Mouse (Mus musculus) cortical plate, adult 2 months (tissue): ENCODE measurements at regions not wholly inside any gene's neighbourhood (a gene's known extent, or its start where the extent isn't known, plus 50 kb on each side); places are given as distances from the start of the nearest gene placed in this dataset.

ENCODE experiments used
- H3K27ac ChIP-seq: fragments of 200-500 bp; 2 replicates; pipeline ENCODE4 v1.5.1; 2012; ENCODE audit warnings: low read length, control low read depth, inconsistent platforms; ENCODE audit not compliant: insufficient read depth
- H3K4me1 ChIP-seq: fragments of 200-500 bp; 2 replicates; pipeline ENCODE4 v1.6.1; 2011; ENCODE audit warnings: low read length; ENCODE audit not compliant: control insufficient read depth, insufficient read depth
- H3K4me3 ChIP-seq: fragments of 200-500 bp; 2 replicates; pipeline ENCODE4 v1.5.1; 2011; ENCODE audit warnings: mild to moderate bottlenecking, low read length, control low read depth; ENCODE audit not compliant: insufficient read depth
- CTCF ChIP-seq: fragments of 200-500 bp; IDR thresholded peaks from 2 replicates; pipeline ENCODE4 v1.5.1; 2011; ENCODE audit warnings: mild to moderate bottlenecking, control low read depth, low read length; ENCODE audit not compliant: insufficient read depth; ENCODE audit errors: extremely low read depth
- POLR2A ChIP-seq: fragments of 200-500 bp; IDR thresholded peaks from 2 replicates; pipeline ENCODE4 v1.6.1; 2011; ENCODE audit warnings: mild to moderate bottlenecking, low read length, control low read depth; ENCODE audit not compliant: insufficient read depth; ENCODE audit errors: extremely low read depth

DNA sequence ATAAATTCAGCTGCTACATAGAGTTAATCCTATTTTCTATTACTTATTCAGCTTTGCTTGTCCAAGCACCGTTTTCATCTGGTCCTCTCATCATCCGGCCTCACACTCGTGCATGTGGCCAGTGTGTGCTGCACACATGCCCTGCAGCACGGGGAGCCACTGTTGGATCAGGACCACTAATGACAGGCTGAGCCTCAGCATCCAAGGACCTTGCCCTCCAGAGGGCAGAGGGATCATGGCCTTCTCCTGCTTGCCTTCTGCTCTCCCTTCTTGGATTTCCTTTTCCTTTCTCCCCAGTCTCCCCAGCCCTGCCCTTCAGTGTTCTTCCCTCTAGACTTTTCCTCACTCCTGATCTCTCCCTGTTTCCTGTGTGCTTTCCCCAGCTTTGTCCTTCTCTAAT is 776.1 kb upstream of the Car8 start:
- no peak overlapping the region for H3K4me3 ChIP-seq
- peaks cover 6% of the 10 kb centered on the region for H3K4me1 ChIP-seq
- TF ChIP-seq CTCF (no peak), POLR2A (no peak)
- H3K27ac ChIP-seq, result no peak overlapping the region

- Histone ChIP-seq H3K27ac (no peak overlapping the region), H3K4me3 (no peak overlapping the region), H3K4me1 (peaks cover 6% of the 10 kb centered on the region)
- TF ChIP-seq CTCF (no peak), POLR2A (no peak)
Measured at GRCm38 (mm10) chr4:9012787-9013186, 773.9 kb upstream of the Car8 start.

DNA sequence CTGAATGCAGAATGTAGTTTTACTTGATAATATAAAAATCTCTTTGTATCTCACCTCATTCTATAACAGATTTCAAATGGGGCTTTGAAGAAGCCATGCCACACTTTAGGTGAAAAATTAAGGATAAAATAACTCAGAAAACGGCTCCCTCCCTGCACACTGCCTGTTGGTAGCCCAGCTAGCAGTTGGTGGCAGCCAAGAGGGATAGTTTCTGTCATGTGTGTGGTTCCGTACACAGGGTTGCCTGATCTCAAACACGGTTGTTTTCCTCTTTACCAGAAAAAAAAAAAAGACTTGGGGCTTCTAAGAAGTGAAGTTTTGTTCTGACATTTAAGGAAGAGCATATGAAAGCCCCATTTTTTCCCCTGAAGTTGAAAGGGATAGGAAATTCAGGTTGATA is 773.1 kb upstream of the Car8 start:
- H3K4me1 ChIP-seq, result peaks cover 6% of the 10 kb centered on the region
- H3K27ac ChIP-seq, result no peak overlapping the region

GRCm38 (mm10) chr4:9011129-9011518 is 772.3 kb upstream of the Car8 start:
- TF ChIP-seq CTCF (no peak), POLR2A (no peak)
- H3K4me1 ChIP-seq, result peaks cover 6% of the 10 kb centered on the region
- H3K27ac ChIP-seq, result no peak overlapping the region
- H3K4me3 ChIP-seq, result no peak overlapping the region

More for the DNA sequence above, 773.1 kb upstream of the Car8 start:
- H3K4me3 ChIP-seq, result no peak overlapping the region
- no peak for TF ChIP-seq CTCF
- no peak for TF ChIP-seq POLR2A

- H3K4me3 ChIP-seq, result no peak overlapping the region
- no peak overlapping the region for H3K27ac ChIP-seq
- TF ChIP-seq POLR2A (no peak), CTCF (no peak)
- H3K4me1 ChIP-seq, result peaks cover 6% of the 10 kb centered on the region
Measured at GRCm38 (mm10) chr4:9010381-9011128, 771.7 kb upstream of the Car8 start.

GRCm38 (mm10) chr4:9009656-9010055 is 770.8 kb upstream of the Car8 start:
- H3K4me1 ChIP-seq, result peaks cover 6% of the 10 kb centered on the region
- TF ChIP-seq CTCF, result no peak
- TF ChIP-seq POLR2A, result no peak
- no peak overlapping the region for H3K4me3 ChIP-seq
- H3K27ac ChIP-seq, result no peak overlapping the region

DNA sequence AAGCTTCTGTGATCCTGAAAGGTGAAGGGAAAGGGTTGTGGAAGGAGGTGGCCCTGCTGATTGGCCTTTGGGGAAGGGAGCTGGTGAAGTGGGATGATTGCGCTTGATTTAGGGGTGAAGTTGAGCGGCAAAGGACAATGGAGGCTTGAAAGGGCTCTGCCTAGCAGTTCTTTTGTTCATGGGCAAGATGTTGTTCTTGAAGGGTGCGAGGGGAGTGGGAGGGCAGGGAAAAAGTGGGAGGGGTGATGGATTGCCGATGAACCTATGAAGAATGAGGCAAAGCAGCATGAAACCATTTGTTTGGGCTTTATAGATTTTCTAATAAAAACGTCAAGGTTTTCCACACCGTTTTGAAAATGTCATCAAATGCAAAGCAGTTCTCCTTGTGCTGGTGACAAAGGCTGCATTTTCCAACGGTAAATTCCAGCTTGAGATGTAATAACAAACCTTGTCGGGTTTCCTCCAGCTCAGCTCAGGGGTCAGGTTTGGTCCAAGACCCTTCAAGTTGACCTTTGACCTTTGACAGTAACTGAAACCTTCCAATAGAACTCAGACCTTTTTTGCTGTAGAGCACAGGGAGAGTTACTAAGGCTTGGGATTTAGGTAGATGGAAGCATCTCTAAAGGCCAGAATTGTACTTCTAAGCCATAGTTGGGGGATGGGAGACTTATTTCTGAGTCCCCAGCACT is 767.2 kb upstream of the Car8 start:
- TF ChIP-seq POLR2A, result no peak
- TF ChIP-seq CTCF, result no peak
- H3K27ac ChIP-seq, result no peak overlapping the region
- H3K4me1 ChIP-seq, result peaks cover 1% of the 10 kb centered on the region
- H3K4me3 ChIP-seq, result no peak overlapping the region

DNA sequence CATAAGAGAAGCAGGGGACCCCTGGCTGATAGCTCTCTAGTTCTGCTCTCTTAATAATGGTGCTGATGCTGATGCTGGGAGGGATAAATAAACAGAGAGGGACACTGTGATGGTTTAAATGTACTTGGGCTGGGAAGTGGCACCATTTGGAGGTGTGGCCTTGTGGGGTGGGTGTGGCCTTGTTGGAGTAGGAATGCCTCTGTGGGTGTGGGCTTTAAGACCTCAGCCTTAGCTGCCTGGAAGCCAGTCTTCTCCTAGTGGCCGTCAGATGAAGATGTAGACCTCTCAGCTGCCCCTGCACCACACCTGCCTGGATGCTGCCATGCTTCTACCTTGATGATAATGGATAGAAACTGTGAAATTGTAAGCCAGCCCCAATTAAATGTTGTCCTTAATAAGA is 765.0 kb upstream of the Car8 start:
- Histone ChIP-seq H3K4me1 (no peaks in the 10 kb centered on the region), H3K27ac (no peak overlapping the region), H3K4me3 (no peak overlapping the region)
- TF ChIP-seq POLR2A (no peak), CTCF (no peak)

DNA sequence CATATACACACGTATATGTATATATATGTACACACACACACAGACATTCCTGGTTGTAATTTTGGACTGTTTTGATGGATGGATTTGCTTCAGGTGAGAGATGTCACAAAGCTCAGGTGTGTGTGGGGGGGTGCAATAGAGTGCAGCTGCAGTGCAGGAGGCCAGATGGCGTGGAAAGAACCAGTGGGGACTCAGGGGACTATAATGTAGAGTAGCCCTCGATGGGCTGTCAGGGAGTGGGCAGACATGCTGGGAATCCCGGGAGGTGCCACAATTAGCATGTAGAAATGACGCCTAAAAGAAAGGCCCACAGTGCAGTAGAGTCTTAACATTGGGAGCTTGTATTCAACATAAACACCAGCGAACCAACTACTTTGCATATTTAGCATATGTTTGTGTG is 763.5 kb upstream of the Car8 start:
- H3K27ac ChIP-seq, result no peak overlapping the region
- no peak overlapping the region for H3K4me3 ChIP-seq
- TF ChIP-seq POLR2A, result no peak

DNA sequence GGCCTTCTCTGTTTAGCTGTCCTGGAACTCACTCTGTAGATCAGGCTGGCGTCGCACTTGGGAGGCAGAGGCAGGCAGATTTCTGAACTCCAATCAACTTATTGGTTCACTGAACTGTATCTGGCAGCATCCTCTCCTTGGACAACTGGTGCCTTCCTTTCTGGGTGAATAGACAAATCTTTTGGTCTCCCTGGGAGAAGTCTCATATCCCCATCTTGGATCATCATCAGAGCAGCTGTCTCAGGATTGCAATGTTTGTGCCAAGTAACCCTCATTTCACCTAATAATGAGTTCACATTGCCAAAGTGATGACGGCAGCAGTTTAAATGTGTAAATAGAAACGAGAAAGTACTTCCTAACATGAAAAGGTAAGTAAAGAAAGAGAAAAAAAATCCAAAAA is 759.8 kb upstream of the Car8 start:
- Histone ChIP-seq H3K27ac (no peak overlapping the region), H3K4me3 (no peak overlapping the region), H3K4me1 (no peaks in the 10 kb centered on the region)
- TF ChIP-seq POLR2A, result no peak

More for the DNA sequence above, 763.5 kb upstream of the Car8 start:
- no peaks in the 10 kb centered on the region for H3K4me1 ChIP-seq
